Mouse (Mus musculus): ENCODE results near the gene Tnip1. TPM values are rescaled to one million over a fixed set of nuclear protein-coding genes. Genes with fewer than 3 reads are reported as not detected.

Gene Tnip1
- 10 to 100 TPM; 35.2 to 39.0 TPM for total RNA-seq (2021)
- long read RNA-seq, transcript Tnip1-206 (18 exons, 2,834 nt): major isoform, 10 of 55 reads
- long read RNA-seq, partial matches to known transcripts: 5 of 55 reads
- long read RNA-seq, other reads (novel, unspliced or antisense): 40 of 55 reads

- no peak for DNase-seq (ENCODE audit: low spot score in 2 of 2)
Observed at GRCm38 (mm10) chr11:54962810-54963209, at the start of gene Tnip1. TSS of gene Tnip1 (minus strand) at chr11:54962917.

GRCm38 (mm10) chr11:55011440-55011839 lies 48.7 kb upstream of the Tnip1 start:
- DNase-seq (ENCODE audit: low spot score in 2 of 2): no peak

GRCm38 (mm10) chr11:55008230-55008629 lies 45.5 kb upstream of the Tnip1 start:
- DNase-seq (ENCODE audit: low spot score in 2 of 2): no peak

GRCm38 (mm10) chr11:55005684-55006083 lies 43.0 kb upstream of the Tnip1 start:
- DNase-seq (ENCODE audit: low spot score in 2 of 2): no peak

- DNase-seq (ENCODE audit: low spot score in 2 of 2): no peak
Observed at GRCm38 (mm10) chr11:55004970-55005502, 42.3 kb upstream of the Tnip1 start.

- DNase-seq (ENCODE audit: low spot score in 2 of 2): no peak
Observed at GRCm38 (mm10) chr11:54998708-54999107, 36.0 kb upstream of the Tnip1 start.

GRCm38 (mm10) chr11:54998284-54998683 lies 35.6 kb upstream of the Tnip1 start:
- DNase-seq (ENCODE audit: low spot score in 2 of 2): peak; percentile 35 to 66

GRCm38 (mm10) chr11:54996176-54996575 lies 33.5 kb upstream of the Tnip1 start:
- DNase-seq (ENCODE audit: low spot score in 2 of 2): no peak

DNA sequence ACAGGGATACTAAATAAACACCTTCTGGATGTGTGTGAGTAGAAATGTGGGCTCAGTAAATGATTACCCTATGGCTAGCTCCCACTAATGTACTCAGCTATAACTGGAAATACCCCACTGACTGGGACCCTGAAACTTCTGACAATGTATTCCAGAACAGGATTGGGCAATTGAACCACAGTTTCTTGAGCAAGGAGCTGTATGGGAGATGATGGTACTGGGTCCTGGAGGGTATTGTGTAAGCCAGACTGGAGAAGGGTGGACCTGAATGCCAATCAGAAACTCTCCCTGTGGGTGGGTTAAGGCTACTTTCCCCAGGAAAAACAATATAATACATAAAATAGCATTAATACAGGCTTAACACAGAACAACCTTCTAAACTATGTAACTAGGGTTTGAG lies 27.2 kb upstream of the Tnip1 start:
- no peak for DNase-seq (ENCODE audit: low spot score in 2 of 2)

DNA sequence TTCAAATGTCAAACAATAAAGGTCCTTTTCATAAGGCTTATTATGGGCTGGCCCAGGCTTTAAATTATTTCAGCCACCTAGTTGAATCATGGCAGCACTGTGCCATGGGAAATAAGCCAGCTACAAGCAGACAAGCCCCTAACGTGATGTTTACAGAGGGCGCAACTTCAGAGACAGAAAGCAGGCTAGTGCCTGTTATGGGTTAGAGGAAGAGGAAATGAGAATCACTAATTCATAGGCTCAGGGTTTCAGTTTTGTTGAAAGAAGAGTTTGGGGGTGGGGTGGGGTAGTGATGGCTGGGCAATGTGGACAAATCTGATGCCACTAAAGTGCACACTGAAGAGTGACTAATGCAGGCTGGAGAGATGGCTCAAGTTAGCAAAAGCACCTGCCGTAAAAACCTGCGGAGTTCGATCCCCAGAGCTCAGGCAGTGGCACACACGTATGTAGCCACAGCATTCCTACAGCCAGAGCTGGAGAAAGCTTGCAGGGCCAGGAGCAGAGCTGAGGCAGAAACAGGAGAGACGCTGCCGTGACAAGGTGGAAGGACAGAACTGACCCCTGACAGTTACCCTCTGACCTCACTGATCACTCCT lies 26.1 kb upstream of the Tnip1 start:
- no peak for DNase-seq (ENCODE audit: low spot score in 2 of 2)

DNA sequence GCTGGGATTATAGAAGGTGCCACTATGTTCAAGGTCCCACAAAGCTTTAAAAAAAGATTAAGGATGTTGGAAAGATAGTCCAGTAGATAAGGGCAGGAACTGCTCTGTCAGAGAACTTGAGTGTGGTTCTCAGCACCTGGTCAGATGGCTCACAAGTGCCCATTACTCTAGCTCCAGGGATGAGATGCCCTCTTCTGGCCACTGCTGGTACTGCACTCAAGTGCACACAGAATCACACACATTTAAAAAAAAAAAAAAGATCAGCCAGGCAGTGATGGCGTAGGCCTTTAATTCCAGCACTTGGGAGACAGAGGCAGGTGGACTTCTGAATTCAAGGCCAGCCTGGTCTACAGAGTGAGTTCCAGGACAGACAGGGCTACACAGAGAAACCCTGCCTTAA lies 25.3 kb upstream of the Tnip1 start:
- DNase-seq (ENCODE audit: low spot score in 2 of 2): no peak

DNA sequence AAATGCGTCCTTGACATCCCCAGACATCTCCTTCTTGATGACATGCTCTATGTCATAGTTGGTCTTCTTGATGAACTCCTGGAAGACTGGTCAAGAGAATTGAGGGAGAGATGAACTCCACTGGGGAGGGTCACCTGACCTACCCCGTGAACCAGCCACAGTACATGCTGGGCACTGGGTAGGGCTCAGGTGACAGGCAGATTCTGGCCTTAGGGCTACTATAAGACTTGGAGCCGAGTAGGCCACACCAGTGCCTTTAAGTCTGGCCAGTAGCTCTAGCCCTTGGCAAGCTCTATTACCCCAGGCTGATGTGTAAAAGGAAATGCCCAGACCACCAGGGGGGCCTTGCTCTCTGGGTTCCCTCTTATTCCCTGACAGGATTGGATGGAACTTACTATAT lies 22.4 kb upstream of the Tnip1 start:
- DNase-seq (ENCODE audit: low spot score in 2 of 2): no peak

- DNase-seq (ENCODE audit: low spot score in 2 of 2): no peak
Observed at GRCm38 (mm10) chr11:54984581-54984980, 21.9 kb upstream of the Tnip1 start.

GRCm38 (mm10) chr11:54984085-54984484 lies 21.4 kb upstream of the Tnip1 start:
- peak; percentile 62 to 91 for DNase-seq (ENCODE audit: low spot score in 2 of 2)

DNA sequence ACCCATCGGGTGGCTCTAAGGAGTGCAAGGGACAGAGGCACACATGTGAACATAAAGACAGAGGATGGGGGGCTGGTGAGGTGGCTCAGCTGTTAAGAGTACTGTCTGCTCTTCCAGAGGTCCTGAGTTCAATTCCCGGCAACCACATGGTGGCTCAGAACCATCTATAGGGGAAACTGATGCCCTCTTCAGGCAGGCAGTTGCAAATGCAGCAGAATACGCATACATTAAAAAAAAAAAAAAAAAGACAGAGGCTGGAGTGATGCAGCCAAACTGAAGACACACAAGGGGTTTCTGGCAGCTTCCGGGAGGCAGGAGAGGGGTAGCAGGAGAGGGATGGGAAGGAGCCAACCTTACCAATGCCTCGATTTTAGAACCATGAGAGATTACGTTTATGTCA lies 19.8 kb upstream of the Tnip1 start:
- no peak for DNase-seq (ENCODE audit: low spot score in 2 of 2)

- DNase-seq (ENCODE audit: low spot score in 2 of 2): no peak
Observed at GRCm38 (mm10) chr11:54981630-54982029, 18.9 kb upstream of the Tnip1 start.

DNA sequence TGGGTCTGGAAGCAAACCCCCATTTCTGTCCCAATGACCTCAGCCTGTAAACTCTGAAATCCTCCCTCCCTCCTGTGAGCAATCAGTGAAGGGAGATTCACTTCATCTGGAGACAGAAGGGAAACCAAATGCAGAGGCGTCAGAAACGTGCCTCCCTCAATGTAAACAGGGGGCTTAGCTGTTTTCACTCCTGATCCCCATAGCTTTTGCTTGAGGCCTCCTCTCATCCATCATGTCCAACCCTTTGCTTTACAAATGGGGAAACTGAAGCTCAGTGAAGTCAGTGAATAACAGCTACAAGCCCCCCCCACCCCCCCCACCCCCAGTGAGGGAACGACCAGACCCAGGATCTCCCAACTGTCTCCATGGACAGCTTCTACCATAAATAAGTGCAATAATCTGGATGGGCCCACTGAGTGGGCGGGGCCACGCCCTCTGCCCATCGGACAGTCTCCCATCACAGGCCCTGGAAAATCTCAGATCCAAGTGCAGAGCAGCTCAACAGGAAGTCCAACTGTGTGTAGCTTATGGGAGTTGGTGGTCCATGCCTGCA lies 14.7 kb upstream of the Tnip1 start:
- no peak for DNase-seq (ENCODE audit: low spot score in 2 of 2)

DNA sequence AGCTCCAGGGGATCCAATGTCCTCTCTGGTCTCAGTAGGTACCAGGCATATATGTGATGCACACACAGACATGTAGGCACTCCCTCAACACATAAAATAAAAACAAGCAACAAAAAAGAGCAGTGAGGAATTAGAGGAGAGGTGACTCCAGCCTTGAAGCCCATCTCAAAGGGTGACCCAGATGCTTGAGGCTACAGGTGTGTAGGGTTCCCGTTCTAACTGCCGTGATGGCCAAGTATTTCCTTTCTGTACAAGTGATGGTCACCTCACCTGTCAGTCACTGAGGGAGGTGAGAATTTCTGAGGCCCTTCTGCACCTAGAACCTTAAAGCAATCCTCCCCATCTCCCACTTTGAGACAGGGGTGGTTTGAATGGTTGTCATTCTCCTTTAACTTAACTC lies 13.6 kb upstream of the Tnip1 start:
- no peak for DNase-seq (ENCODE audit: low spot score in 2 of 2)

GRCm38 (mm10) chr11:54975756-54976155 lies 13.0 kb upstream of the Tnip1 start:
- DNase-seq (ENCODE audit: low spot score in 2 of 2): no peak

GRCm38 (mm10) chr11:54975340-54975739 lies 12.6 kb upstream of the Tnip1 start:
- no peak for DNase-seq (ENCODE audit: low spot score in 2 of 2)

- DNase-seq (ENCODE audit: low spot score in 2 of 2): no peak
Observed at GRCm38 (mm10) chr11:54974639-54975038, 11.9 kb upstream of the Tnip1 start.

DNA sequence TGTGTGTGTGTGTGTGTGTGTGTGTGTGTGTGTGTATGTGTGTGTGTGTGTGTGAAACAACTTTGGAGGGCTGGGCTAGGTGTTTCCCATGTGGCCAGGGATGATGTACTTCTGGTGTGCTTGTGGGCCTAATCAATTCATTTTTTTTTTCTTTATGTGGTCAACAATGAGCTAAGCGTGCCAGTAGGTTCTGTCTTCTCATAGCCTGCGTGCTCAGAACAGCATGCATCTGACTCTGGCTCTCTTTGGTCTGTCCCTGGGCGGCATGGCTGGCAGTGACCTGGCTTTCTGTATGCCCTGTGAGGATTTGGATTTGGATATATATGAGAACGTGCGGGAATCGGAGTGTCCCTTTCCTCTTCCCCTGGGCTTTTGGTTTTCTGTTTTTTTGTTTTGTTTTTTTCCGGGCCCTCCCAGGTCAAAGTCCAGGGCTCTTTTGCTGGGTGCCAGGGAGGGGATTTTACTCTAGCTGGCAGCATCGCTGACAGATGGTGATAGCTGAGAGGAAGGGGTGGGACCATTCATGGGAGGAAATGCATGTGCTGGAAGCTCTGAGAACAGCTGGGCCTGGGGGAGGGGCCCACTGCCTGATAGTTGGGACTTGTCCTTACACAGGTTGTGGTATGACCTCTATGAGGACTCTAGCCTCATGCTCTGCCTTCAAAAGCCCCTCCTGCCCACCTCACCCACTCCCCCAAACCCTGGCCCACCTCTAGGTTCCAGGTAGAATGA lies 10.9 kb upstream of the Tnip1 start:
- DNase-seq (ENCODE audit: low spot score in 2 of 2): no peak

Data from layer of hippocampus, adult 18-20 months (tissue).